Mouse (Mus musculus): Measurements from ENCODE around the gene Rcor1. TPM values are rescaled to one million over a fixed set of nuclear protein-coding genes. Genes with fewer than 3 reads are reported as not detected.

Rcor1 gene
- polyA plus RNA-seq, 1 experiment, result 34.4 TPM

DNA sequence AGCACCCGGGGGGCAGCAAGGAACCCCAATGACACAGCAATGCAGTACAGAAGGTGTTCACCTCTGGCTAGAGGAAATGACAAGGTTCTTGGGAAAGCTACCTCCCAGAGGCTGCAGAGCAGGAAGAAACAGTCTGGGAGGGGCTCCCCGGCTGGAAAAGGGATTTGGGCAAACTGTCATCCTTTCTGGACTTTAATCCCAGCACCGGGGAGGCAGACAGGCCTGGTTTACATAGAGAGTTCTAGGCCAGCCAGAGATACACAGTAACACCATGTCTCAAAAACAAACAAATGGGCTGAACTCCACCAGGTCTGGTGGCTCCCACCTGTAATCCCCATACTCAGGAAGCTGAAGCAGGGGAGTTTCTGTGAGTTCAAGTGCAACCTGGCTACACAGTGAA is 45.9 kb upstream of the Rcor1 start:
- no peaks in the 10 kb centered on the region for H3K27me3 ChIP-seq (ENCODE audit: control insufficient read depth, insufficient read depth, low read length, poor library complexity, severe bottlenecking)
- no peaks in the 10 kb centered on the region for H3K9me3 ChIP-seq (replicated peaks; ENCODE audit: control insufficient read depth, insufficient read depth, low read length, poor library complexity, severe bottlenecking)
- H3K27ac ChIP-seq (ENCODE audit: insufficient read depth, low read length), result no peak overlapping the region
- H3K4me1 ChIP-seq (ENCODE audit: control insufficient read depth, insufficient read depth, low read length), result peaks cover 2% of the 10 kb centered on the region
- H3K36me3 ChIP-seq (ENCODE audit: control insufficient read depth, insufficient read depth, low read length, poor library complexity, severe bottlenecking), result no peaks in the 10 kb centered on the region
- no peak overlapping the region for H3K4me3 ChIP-seq (ENCODE audit: low read depth, low read length)
- TF ChIP-seq EP300 (IDR thresholded peaks at IDR 0.05; ENCODE audit: insufficient read depth, low read depth, low read length) (no peak), CTCF (IDR thresholded peaks at IDR 0.05; ENCODE audit: low read depth, low read length) (no peak), POLR2A (IDR thresholded peaks at IDR 0.05; ENCODE audit: insufficient read depth, low read length) (no peak)
- H3K9ac ChIP-seq (ENCODE audit: low read depth, poor library complexity, severe bottlenecking), result no peak overlapping the region

GRCm38 (mm10) chr12:110994666-110995065 is 44.5 kb upstream of the Rcor1 start:
- Histone ChIP-seq H3K36me3 (ENCODE audit: control insufficient read depth, insufficient read depth, low read length, poor library complexity, severe bottlenecking) (no peaks in the 10 kb centered on the region), H3K27ac (ENCODE audit: insufficient read depth, low read length) (no peak overlapping the region), H3K4me3 (ENCODE audit: low read depth, low read length) (no peak overlapping the region), H3K4me1 (ENCODE audit: control insufficient read depth, insufficient read depth, low read length) (peaks cover 2% of the 10 kb centered on the region), H3K9me3 (replicated peaks; ENCODE audit: control insufficient read depth, insufficient read depth, low read length, poor library complexity, severe bottlenecking) (no peaks in the 10 kb centered on the region), H3K9ac (ENCODE audit: low read depth, poor library complexity, severe bottlenecking) (no peak overlapping the region), H3K27me3 (ENCODE audit: control insufficient read depth, insufficient read depth, low read length, poor library complexity, severe bottlenecking) (no peaks in the 10 kb centered on the region)
- TF ChIP-seq CTCF (IDR thresholded peaks at IDR 0.05; ENCODE audit: low read depth, low read length) (no peak), POLR2A (IDR thresholded peaks at IDR 0.05; ENCODE audit: insufficient read depth, low read length) (no peak), EP300 (IDR thresholded peaks at IDR 0.05; ENCODE audit: insufficient read depth, low read depth, low read length) (no peak)

DNA sequence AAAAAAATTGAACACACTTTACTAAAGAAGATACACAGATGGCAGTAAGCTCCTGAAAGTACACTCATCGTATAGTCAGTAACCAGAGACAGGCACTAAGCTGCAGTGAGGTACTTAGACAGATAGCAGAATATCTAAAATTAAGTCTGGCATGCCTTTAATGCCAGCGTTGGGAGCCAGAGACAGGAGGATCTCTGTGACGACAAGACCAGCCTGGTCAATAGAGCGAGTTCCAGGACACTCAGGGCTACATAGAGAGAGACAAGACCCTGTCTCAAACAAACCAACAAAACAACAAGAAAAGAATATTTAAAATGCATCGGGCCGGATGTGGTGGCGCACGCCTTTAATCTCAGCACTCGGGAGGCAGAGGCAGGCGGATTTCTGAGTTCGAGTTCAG is 41.1 kb upstream of the Rcor1 start:
- H3K27me3 ChIP-seq (ENCODE audit: control insufficient read depth, insufficient read depth, low read length, poor library complexity, severe bottlenecking), result no peaks in the 10 kb centered on the region
- TF ChIP-seq EP300 (IDR thresholded peaks at IDR 0.05; ENCODE audit: insufficient read depth, low read depth, low read length), result no peak
- TF ChIP-seq CTCF (IDR thresholded peaks at IDR 0.05; ENCODE audit: low read depth, low read length), result no peak
- TF ChIP-seq POLR2A (IDR thresholded peaks at IDR 0.05; ENCODE audit: insufficient read depth, low read length), result no peak
- no peaks in the 10 kb centered on the region for H3K4me1 ChIP-seq (ENCODE audit: control insufficient read depth, insufficient read depth, low read length)
- no peak overlapping the region for H3K9ac ChIP-seq (ENCODE audit: low read depth, poor library complexity, severe bottlenecking)
- no peaks in the 10 kb centered on the region for H3K36me3 ChIP-seq (ENCODE audit: control insufficient read depth, insufficient read depth, low read length, poor library complexity, severe bottlenecking)
- no peak overlapping the region for H3K27ac ChIP-seq (ENCODE audit: insufficient read depth, low read length)
- H3K9me3 ChIP-seq (replicated peaks; ENCODE audit: control insufficient read depth, insufficient read depth, low read length, poor library complexity, severe bottlenecking), result no peaks in the 10 kb centered on the region
- no peak overlapping the region for H3K4me3 ChIP-seq (ENCODE audit: low read depth, low read length)

- no peak for TF ChIP-seq EP300 (IDR thresholded peaks at IDR 0.05; ENCODE audit: insufficient read depth, low read depth, low read length)
- no peak for TF ChIP-seq POLR2A (IDR thresholded peaks at IDR 0.05; ENCODE audit: insufficient read depth, low read length)
- no peak for TF ChIP-seq CTCF (IDR thresholded peaks at IDR 0.05; ENCODE audit: low read depth, low read length)
- Histone ChIP-seq H3K9ac (ENCODE audit: low read depth, poor library complexity, severe bottlenecking) (no peak overlapping the region), H3K27me3 (ENCODE audit: control insufficient read depth, insufficient read depth, low read length, poor library complexity, severe bottlenecking) (no peaks in the 10 kb centered on the region), H3K4me3 (ENCODE audit: low read depth, low read length) (no peak overlapping the region), H3K27ac (ENCODE audit: insufficient read depth, low read length) (no peak overlapping the region), H3K9me3 (replicated peaks; ENCODE audit: control insufficient read depth, insufficient read depth, low read length, poor library complexity, severe bottlenecking) (no peaks in the 10 kb centered on the region), H3K36me3 (ENCODE audit: control insufficient read depth, insufficient read depth, low read length, poor library complexity, severe bottlenecking) (no peaks in the 10 kb centered on the region), H3K4me1 (ENCODE audit: control insufficient read depth, insufficient read depth, low read length) (no peaks in the 10 kb centered on the region)
Measured at GRCm38 (mm10) chr12:110999820-111000219, 39.3 kb upstream of the Rcor1 start.

- H3K27me3 ChIP-seq (ENCODE audit: control insufficient read depth, insufficient read depth, low read length, poor library complexity, severe bottlenecking), result no peaks in the 10 kb centered on the region
- no peaks in the 10 kb centered on the region for H3K4me1 ChIP-seq (ENCODE audit: control insufficient read depth, insufficient read depth, low read length)
- no peak overlapping the region for H3K27ac ChIP-seq (ENCODE audit: insufficient read depth, low read length)
- no peaks in the 10 kb centered on the region for H3K9me3 ChIP-seq (replicated peaks; ENCODE audit: control insufficient read depth, insufficient read depth, low read length, poor library complexity, severe bottlenecking)
- TF ChIP-seq EP300 (IDR thresholded peaks at IDR 0.05; ENCODE audit: insufficient read depth, low read depth, low read length), result no peak
- TF ChIP-seq POLR2A (IDR thresholded peaks at IDR 0.05; ENCODE audit: insufficient read depth, low read length), result no peak
- no peak for TF ChIP-seq CTCF (IDR thresholded peaks at IDR 0.05; ENCODE audit: low read depth, low read length)
- no peaks in the 10 kb centered on the region for H3K36me3 ChIP-seq (ENCODE audit: control insufficient read depth, insufficient read depth, low read length, poor library complexity, severe bottlenecking)
- no peak overlapping the region for H3K4me3 ChIP-seq (ENCODE audit: low read depth, low read length)
- no peak overlapping the region for H3K9ac ChIP-seq (ENCODE audit: low read depth, poor library complexity, severe bottlenecking)
Measured at GRCm38 (mm10) chr12:111000956-111001355, 38.2 kb upstream of the Rcor1 start.

DNA sequence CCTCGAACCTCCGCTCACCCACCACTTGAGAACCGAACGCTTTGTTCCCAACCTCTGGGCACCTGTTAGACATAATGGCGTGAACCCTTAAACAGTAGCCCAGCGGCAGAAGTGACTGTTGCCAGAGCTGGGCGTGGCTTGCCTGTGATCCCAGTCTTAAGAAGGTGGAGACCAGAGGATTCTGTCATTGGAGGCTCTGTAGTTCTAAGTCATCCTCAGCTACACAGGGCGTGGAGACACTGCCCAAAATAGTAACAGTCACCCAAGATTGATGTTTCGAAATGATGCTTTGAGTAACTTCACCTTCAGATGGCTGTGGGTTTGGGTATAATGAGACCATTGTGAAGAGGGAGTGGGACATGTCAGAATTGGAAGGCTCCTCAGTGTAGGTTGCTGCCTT is 35.0 kb upstream of the Rcor1 start:
- no peak for TF ChIP-seq CTCF (IDR thresholded peaks at IDR 0.05; ENCODE audit: low read depth, low read length)
- no peak for TF ChIP-seq POLR2A (IDR thresholded peaks at IDR 0.05; ENCODE audit: insufficient read depth, low read length)
- no peak for TF ChIP-seq EP300 (IDR thresholded peaks at IDR 0.05; ENCODE audit: insufficient read depth, low read depth, low read length)
- no peak overlapping the region for H3K9ac ChIP-seq (ENCODE audit: low read depth, poor library complexity, severe bottlenecking)
- no peak overlapping the region for H3K4me3 ChIP-seq (ENCODE audit: low read depth, low read length)
- H3K36me3 ChIP-seq (ENCODE audit: control insufficient read depth, insufficient read depth, low read length, poor library complexity, severe bottlenecking), result no peaks in the 10 kb centered on the region
- H3K27me3 ChIP-seq (ENCODE audit: control insufficient read depth, insufficient read depth, low read length, poor library complexity, severe bottlenecking), result no peaks in the 10 kb centered on the region
- H3K27ac ChIP-seq (ENCODE audit: insufficient read depth, low read length), result no peak overlapping the region
- no peaks in the 10 kb centered on the region for H3K9me3 ChIP-seq (replicated peaks; ENCODE audit: control insufficient read depth, insufficient read depth, low read length, poor library complexity, severe bottlenecking)
- peaks cover 8% of the 10 kb centered on the region for H3K4me1 ChIP-seq (ENCODE audit: control insufficient read depth, insufficient read depth, low read length)
